ENCODE assay signal across 28 mouse cellular contexts in genomic region chr17:14721325-14721724, GRCm38 (mm10). TPM values are rescaled to one million over a fixed set of nuclear protein-coding genes. Genes with fewer than 3 reads are reported as not detected.
A peak's percentile ranks its signal among the peaks of the same experiment; 100 is the strongest.
DNase-seq lines count a peak whose midpoint lies in the region; ATAC-seq and TF ChIP-seq lines count a peak whose summit lies in the region.
"Had no signal": no experiment of that assay in that cellular context is flagged by ENCODE, and none has a peak within 500 bp of the region (broad histone marks: within the 10 kb centered on the region; RNA-seq: fewer than 3 reads in every experiment).

No protein-coding gene starts in this region.

- no peak for TF ChIP-seq CTCF in gastrocnemius, adult 2 months (IDR thresholded peaks at IDR 0.05)
- no peak for TF ChIP-seq CTCF in intestine, postnatal 0 days (IDR thresholded peaks at IDR 0.05; ENCODE audit: low read depth)
- TF ChIP-seq CTCF in lung, postnatal 0 days (IDR thresholded peaks at IDR 0.05): no peak

- H3K27me3 ChIP-seq in intestine, embryonic 14.5 days (replicated peaks; ENCODE audit: control insufficient read depth, insufficient read depth, low read length): no peaks in the 10 kb centered on the region
- H3K27me3 ChIP-seq in intestine, postnatal 0 days (replicated peaks; ENCODE audit: control insufficient read depth, insufficient read depth, low read length): no peaks in the 10 kb centered on the region
- H3K27me3 ChIP-seq in lung, postnatal 0 days (replicated peaks; ENCODE audit: insufficient read depth, low read length): no peaks in the 10 kb centered on the region
- H3K27me3 ChIP-seq: limb, embryonic 15.5 days; liver, embryonic 13.5 days; megakaryocyte, embryonic 14.5 days; midbrain, embryonic 12.5 days; neural tube, embryonic 13.5 days; Patski had no signal

- WGBS in intestine, embryonic 14.5 days: 46% methylated on average over 4 of the region's 4 CpGs
- 52% methylated on average over 4 of the region's 4 CpGs for WGBS in intestine, postnatal 0 days
- WGBS in lung, postnatal 0 days: 24% methylated on average over 4 of the region's 4 CpGs

- no peak overlapping the region for H3K4me3 ChIP-seq in gastrocnemius, adult 2 months
- H3K4me3 ChIP-seq in intestine, embryonic 14.5 days (ENCODE audit: low read depth, low read length): no peak overlapping the region
- H3K4me3 ChIP-seq in intestine, postnatal 0 days (ENCODE audit: low read depth, low read length): no peak overlapping the region
- no peak overlapping the region for H3K4me3 ChIP-seq in lung, postnatal 0 days (ENCODE audit: low read depth, low read length)
- H3K4me3 ChIP-seq: erythroblast, embryonic 14.5 days; limb, embryonic 10.5 days; limb, embryonic 15.5 days; liver, embryonic 13.5 days; megakaryocyte, embryonic 14.5 days; midbrain, embryonic 12.5 days; neural tube, embryonic 13.5 days had no signal

- no peak overlapping the region for H3K4me2 ChIP-seq in intestine, embryonic 14.5 days (ENCODE audit: low read length)
- no peak overlapping the region for H3K4me2 ChIP-seq in intestine, postnatal 0 days (replicated peaks; ENCODE audit: low read depth)
- H3K4me2 ChIP-seq in lung, postnatal 0 days (replicated peaks; ENCODE audit: low read depth, low read length): no peak overlapping the region
- H3K4me2 ChIP-seq: hindbrain, embryonic 14.5 days; limb, embryonic 15.5 days; liver, embryonic 13.5 days; midbrain, embryonic 12.5 days; neural tube, embryonic 13.5 days had no signal

- TF ChIP-seq EP300 in lung, postnatal 0 days (IDR thresholded peaks at IDR 0.05): no peak

- intact Hi-C loops in gastrocnemius, adult 2 months (cut with DNase I): no loop called here
- intact Hi-C loops in gastrocnemius, postnatal 36 days (cut with DNase I): no loop called here

- H3K4me1 ChIP-seq in intestine, embryonic 14.5 days (replicated peaks; ENCODE audit: control insufficient read depth, insufficient read depth, low read length): no peaks in the 10 kb centered on the region; the same call in 1 of the 2 replicates
- no peaks in the 10 kb centered on the region for H3K4me1 ChIP-seq in intestine, postnatal 0 days (replicated peaks; ENCODE audit: control insufficient read depth, insufficient read depth, low read length)
- H3K4me1 ChIP-seq in lung, postnatal 0 days (ENCODE audit: insufficient read depth, low read depth, low read length): no peaks in the 10 kb centered on the region; the same call in 1 of the 2 replicates
- H3K4me1 ChIP-seq: limb, embryonic 10.5 days; liver, embryonic 13.5 days; megakaryocyte, embryonic 14.5 days had no signal

- DNase-seq in gastrocnemius, adult 2 months: no peak
- DNase-seq in gastrocnemius, postnatal 36 days: no peak
- DNase-seq in intestine, embryonic 14.5 days (ENCODE audit: low spot score): peak; percentile 21
- peak; percentile 79 for DNase-seq in lung, postnatal 0 days (ENCODE audit: low spot score)
- DNase-seq in lung, postnatal 14 days: no peak
- DNase-seq in skeletal muscle tissue, adult 2 months (ENCODE audit: low read depth, low spot score): peak; percentile 54
- no peak for DNase-seq in right cerebral cortex, adult 18-20 months
- DNase-seq: adrenal gland, postnatal 25 days; cerebellum, adult 18-20 months; cerebellum, postnatal 10 days; kidney, adult 8-10 months; layer of hippocampus, postnatal 36 days; liver, embryonic 13.5 days; lung, postnatal 10 days; thymus, adult 2 months; thymus, postnatal 36 days had no signal

- ATAC-seq in intestine, embryonic 14.5 days (replicated peaks; ENCODE audit: low FRiP score, low TSS enrichment, low read depth): no peak
- no peak for ATAC-seq in intestine, postnatal 0 days
- peak; percentile 54 for ATAC-seq in lung, postnatal 0 days
- ATAC-seq: forebrain, embryonic 16.5 days; Patski had no signal

- H3K9ac ChIP-seq in intestine, embryonic 14.5 days (ENCODE audit: low read length): no peak overlapping the region
- no peak overlapping the region for H3K9ac ChIP-seq in intestine, postnatal 0 days (ENCODE audit: low read depth, low read length)
- H3K9ac ChIP-seq in lung, postnatal 0 days (replicated peaks; ENCODE audit: low read depth): no peak overlapping the region
- H3K9ac ChIP-seq: hindbrain, embryonic 14.5 days; limb, embryonic 15.5 days; liver, embryonic 13.5 days; midbrain, embryonic 12.5 days; neural tube, embryonic 13.5 days had no signal

- 0 out of 2 replicates have a peak, but pooled peaks cover 2% of the 10 kb centered on the region for H3K9me3 ChIP-seq in intestine, embryonic 14.5 days (ENCODE audit: control insufficient read depth, low read length)
- no peaks in the 10 kb centered on the region for H3K9me3 ChIP-seq in intestine, postnatal 0 days (ENCODE audit: control insufficient read depth)
- no peaks in the 10 kb centered on the region for H3K9me3 ChIP-seq in lung, postnatal 0 days (ENCODE audit: low read length)
- H3K9me3 ChIP-seq: limb, embryonic 10.5 days; limb, embryonic 15.5 days; liver, embryonic 13.5 days; megakaryocyte, embryonic 14.5 days; midbrain, embryonic 12.5 days; neural tube, embryonic 13.5 days had no signal

- H3K27ac ChIP-seq in gastrocnemius, adult 2 months: peak overlapping the region; percentile 79
- H3K27ac ChIP-seq in intestine, embryonic 14.5 days (ENCODE audit: low read depth): 0 out of 2 replicates have a peak overlapping the region, but pooled peaks have one; percentile 34
- H3K27ac ChIP-seq in intestine, postnatal 0 days (ENCODE audit: low read depth, low read length): no peak overlapping the region
- no peak overlapping the region for H3K27ac ChIP-seq in lung, postnatal 0 days (ENCODE audit: low read length)
- H3K27ac ChIP-seq: hindbrain, embryonic 14.5 days; kidney, postnatal 0 days; limb, embryonic 10.5 days; limb, embryonic 15.5 days; liver, embryonic 13.5 days; midbrain, embryonic 12.5 days; neural tube, embryonic 13.5 days had no signal

- H3K36me3 ChIP-seq in intestine, embryonic 14.5 days (ENCODE audit: control insufficient read depth, insufficient read depth, low read length): no peaks in the 10 kb centered on the region
- no peaks in the 10 kb centered on the region for H3K36me3 ChIP-seq in intestine, postnatal 0 days (ENCODE audit: control insufficient read depth, insufficient read depth)
- H3K36me3 ChIP-seq in lung, postnatal 0 days (ENCODE audit: insufficient read depth, low read length): no peaks in the 10 kb centered on the region
- H3K36me3 ChIP-seq: limb, embryonic 10.5 days; limb, embryonic 15.5 days; liver, embryonic 13.5 days; midbrain, embryonic 12.5 days; neural tube, embryonic 13.5 days had no signal

RNA-seq across cellular contexts. Expression of gene Thbs2, which starts 27.3 kb away (rescaled TPM):
- 10 to 100 TPM in 1 of 2 experiments, 1 to 10 TPM in 1; 5.9 to 15.6 TPM for total RNA-seq in gastrocnemius, adult 2 months (2021)
- total RNA-seq in gastrocnemius, postnatal 36 days (2021): 10 to 100 TPM in 1 of 2 experiments, 1 to 10 TPM in 1; 6.6 to 10.8 TPM
- 55.6 and 59.1 TPM in 2 replicates for polyA plus RNA-seq in intestine, embryonic 14.5 days (2014; fragmentation: Nextera tagmentation; extraction: Ambion mirVana)
- 20.5 and 20.9 TPM in 2 replicates for polyA plus RNA-seq in intestine, postnatal 0 days (2015; fragmentation: Nextera tagmentation; extraction: Ambion mirVana)
- polyA plus RNA-seq in lung, postnatal 0 days (2015; fragmentation: Nextera tagmentation; extraction: Ambion mirVana): 5.1 and 5.4 TPM in 2 replicates
- total RNA-seq: MEL had no signal
- polyA plus RNA-seq: erythroblast, embryonic 14.5 days had no signal

Comparison
In these comparisons a context has a peak if more than half of its experiments do, and no peak if none do; other contexts are left out.
1. DNase-seq: peak in intestine, embryonic 14.5 days (single experiment), lung, postnatal 0 days (single experiment) and skeletal muscle tissue, adult 2 months (single experiment); none in gastrocnemius, adult 2 months (single experiment), gastrocnemius, postnatal 36 days (0 of 2), lung, postnatal 14 days (single experiment) and right cerebral cortex, adult 18-20 months (single experiment).
2. H3K27ac ChIP-seq: peak in gastrocnemius, adult 2 months (single experiment) and intestine, embryonic 14.5 days (single experiment); none in intestine, postnatal 0 days (single experiment) and lung, postnatal 0 days (single experiment).